Mouse (Mus musculus): ENCODE results near the gene Fam84b.

- TF ChIP-seq CTCF (IDR thresholded peaks at IDR 0.05; ENCODE audit: extremely low read depth, insufficient read depth, low read length) (no peak), POLR2A (IDR thresholded peaks at IDR 0.05; ENCODE audit: extremely low read depth, insufficient read depth, low read length) (no peak)
Observed at GRCm38 (mm10) chr15:60896040-60896439, 42.5 kb upstream of the Fam84b start.
